Mouse (Mus musculus) left cerebral cortex, postnatal 25 days (tissue): Measurements from ENCODE around the gene Itga4. TPM values are rescaled to one million over a fixed set of nuclear protein-coding genes. Genes with fewer than 3 reads are reported as not detected.

Experiments
- DNase-seq, 2 experiments: peaks; one replicate each; pipeline ENCODE4 v3.0.0; 2022; ENCODE audit warnings: low spot score in 2 of 2, mixed read lengths in 1 of 2
- intact Hi-C: fragments of 180-260 bp; cut with DNase I; formaldehyde crosslinking; loops from one replicate; pipeline ENCODE4 v1.15.1; 2025
- total RNA-seq, 2 experiments: library from RNA; stranded (reverse); gene quantifications; 2 replicates each; pipeline ENCODE4 v1.2.3; 2021

Itga4 gene
- total RNA-seq, 2 experiments from 2014 or later: 12.1 to 12.2 TPM

DNA sequence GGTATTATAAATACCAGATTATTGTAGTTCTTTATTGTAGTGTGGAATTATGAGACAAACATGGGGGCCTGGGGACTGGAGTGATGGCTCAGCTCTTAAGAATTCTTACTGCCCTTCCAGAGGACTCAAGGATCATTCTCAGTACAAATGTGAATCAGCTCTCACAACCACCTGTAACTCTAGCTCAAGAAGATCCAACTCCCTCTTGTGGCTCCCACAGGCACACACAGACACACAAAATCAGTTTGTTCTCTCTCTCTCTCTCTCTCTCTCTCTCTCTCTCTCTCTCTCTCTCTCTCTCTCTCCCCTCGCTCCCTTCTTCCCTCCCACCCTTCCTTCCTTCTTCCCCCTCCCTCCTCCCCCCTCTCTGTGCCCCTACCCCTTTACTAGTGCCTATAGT, 80.9 kb downstream of the Itga4 start:
- intact Hi-C loops: no loop called here
- no peak for DNase-seq

DNA sequence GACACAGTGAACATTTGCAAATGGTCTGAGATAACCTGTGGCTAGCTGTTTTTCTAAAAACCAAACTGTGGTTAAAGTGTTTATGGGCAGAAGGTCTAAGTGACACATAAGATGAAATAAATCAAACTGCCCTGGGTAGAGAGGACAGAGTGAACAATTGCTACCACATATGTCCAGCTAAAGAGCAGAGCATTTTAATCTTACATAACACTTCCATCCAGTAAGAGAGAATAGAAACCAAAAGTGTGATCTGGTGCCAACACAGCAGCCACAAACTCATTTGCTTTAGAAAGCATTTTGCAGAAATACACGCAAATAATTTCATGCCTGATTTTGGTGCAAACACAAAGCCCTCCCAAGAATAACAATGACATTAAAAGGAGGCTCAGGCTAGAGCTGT, 83.8 kb downstream of the Itga4 start:
- intact Hi-C loops: no loop called here
- no peak for DNase-seq

DNA sequence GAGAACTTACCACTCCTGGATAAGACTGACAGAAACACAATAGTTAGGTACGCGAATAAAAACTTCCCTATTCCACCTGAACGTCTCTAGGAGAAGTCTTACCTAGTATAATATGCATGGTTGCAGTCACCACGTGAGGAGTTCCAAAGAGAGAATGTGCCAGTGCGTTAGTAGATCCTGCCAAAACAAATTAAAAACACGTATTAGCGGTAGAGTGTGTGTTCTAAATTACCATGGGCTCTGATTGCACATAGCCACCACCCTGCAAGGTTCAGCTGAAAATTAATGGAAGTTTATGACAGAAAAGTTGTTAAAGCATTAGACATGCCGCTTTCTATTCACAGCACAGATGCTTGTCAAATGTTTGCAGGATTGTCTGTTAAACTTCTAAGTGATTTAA, 87.9 kb downstream of the Itga4 start:
- no peak for DNase-seq
- intact Hi-C loops: no loop called here

DNA sequence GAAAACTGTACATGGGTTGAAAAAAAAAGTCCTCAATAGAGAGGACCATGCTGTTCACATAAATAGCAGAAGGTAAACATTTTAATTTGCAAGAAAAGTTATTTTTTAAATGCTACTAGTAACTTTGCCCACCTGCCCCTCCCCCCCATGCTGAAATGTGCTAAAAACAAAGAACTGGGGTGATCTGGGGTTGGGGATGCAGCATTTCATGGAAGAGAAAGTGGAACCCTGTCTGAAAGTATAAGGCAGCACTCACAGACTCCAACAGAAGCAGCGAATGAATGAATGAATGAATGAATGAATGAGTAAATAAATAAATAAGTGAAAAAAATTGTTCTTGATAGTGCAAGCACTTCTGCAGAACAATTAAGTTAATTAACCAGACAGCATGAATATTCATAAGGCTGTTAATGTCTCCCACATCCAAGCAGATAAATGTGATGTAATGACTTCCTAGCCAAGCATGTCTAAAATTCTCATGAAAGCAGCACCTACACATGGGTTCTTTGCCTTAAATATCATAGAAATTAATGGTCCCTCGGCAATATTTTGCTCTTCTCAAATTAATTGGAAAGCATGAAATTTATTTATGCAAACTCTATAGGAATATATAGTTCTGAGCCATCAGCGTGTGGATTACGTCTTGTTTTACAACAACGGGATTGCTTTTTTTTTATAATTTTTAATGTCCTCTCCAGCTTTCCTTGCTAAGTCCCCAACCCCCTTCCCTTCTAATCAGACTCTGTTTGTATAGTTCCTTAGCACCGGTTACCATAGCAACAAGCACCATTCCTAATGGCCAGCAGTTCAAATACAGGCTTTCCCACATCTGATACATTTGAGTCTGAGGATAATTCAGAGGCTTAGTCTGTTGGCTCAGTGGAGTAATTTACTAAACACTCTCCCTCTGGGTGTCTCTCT, 96.2 kb downstream of the Itga4 start:
- intact Hi-C loops: no loop called here
- DNase-seq: no peak

DNA sequence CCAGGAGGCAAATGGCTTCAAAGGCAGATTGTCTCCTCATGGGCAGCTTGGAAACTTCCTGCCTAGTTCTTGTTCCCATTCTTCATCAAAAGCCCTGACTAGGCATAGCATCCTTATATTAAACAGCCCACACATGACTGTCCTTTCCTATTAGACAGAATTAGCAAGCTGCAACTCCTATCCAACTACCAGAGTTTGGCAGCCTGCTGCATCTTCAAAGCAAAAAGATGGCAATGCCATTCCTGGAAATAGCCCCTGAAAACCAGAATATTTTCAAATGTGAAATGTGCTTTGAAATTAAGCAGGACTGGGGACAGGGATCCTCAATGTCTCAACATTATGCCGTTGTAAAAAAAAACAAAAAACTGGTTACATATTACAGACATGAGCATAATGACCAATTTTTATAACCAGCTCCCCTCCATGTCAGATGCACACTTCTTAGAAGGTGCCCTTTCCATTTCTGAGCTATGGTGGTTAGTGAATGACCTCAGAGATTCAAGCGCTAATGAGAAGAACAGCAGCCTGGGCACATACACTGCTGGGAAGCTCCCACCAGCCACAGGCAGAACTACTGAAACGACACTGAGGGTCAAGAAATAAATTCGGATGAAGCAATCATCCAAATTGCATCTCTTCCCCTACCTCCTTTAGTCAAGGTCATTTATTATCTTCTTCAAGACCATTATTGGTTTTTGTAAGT, 97.0 kb downstream of the Itga4 start:
- DNase-seq: no peak
- intact Hi-C loops: no loop called here

DNA sequence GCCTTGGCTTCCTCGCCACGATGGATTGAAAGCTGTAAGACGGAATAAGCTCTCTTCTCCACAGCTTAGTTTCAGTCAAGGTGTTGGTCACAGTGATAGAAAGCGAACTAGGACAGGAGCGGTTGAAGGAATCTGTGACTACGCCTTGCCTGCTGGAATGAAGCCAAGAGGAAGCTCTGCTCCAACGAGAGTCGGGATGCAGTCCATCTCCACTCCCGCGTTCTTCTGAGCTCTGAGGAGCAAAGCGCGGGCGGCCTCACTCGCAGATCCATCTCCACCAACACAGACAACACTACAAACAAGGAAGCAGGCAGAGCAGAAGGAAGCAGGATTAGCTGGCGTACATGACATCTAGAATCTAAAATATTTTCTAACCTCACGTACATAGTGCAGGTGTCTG, 99.5 kb downstream of the Itga4 start:
- intact Hi-C loops: loop anchor here (2.0 to 5.0 kb wide), 2 partner anchors 46 to 103 kb away; partner anchors contain the start of genes Cerkl and Neurod1
- DNase-seq: peak in 1 of 2 experiments; percentile 79

DNA sequence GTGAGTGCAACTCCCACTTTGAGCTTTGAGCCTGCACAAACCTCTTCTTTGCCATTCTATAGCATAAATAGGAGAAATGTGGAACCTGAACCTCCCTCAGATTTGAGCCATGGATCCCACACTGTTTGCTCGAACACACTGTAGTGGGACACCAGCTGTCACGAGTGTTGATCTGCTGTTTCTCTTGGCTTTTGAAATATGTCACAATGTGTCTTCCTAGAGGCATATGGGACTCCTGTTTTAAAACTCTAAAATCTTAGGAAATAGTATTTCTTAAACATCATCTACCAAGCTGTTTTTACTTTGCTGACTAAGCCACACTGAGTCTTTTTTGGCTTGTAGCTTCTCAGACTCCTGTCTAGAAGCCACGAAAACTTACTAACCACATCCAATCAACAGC, 102.6 kb downstream of the Itga4 start:
- peak; percentile 20 to 68 for DNase-seq
- intact Hi-C loops: loop anchor here (5.0 kb wide), 1 partner anchor 99 kb away; the partner anchor contains the start of genes Cerkl and Neurod1

DNA sequence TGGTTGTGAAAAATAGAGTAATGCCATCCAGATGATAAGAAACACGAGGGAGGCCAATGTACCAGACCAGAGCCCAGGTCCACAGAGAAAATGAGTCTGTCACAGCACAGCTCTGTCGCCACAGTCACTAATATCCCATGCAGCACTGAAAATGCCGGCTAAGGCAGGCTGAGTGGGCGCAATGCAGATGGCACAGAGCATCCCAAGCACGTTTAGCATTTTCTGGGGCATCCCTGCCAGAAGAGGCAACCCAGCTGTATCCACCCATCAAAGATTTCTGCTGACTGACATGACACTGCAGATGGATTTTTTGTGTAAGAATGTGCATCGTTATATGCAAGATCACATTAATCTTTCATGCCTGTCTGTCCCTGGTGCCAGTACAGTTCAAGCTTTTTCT, 106.8 kb downstream of the Itga4 start:
- intact Hi-C loops: no loop called here
- peak; percentile 35 to 74 for DNase-seq

DNA sequence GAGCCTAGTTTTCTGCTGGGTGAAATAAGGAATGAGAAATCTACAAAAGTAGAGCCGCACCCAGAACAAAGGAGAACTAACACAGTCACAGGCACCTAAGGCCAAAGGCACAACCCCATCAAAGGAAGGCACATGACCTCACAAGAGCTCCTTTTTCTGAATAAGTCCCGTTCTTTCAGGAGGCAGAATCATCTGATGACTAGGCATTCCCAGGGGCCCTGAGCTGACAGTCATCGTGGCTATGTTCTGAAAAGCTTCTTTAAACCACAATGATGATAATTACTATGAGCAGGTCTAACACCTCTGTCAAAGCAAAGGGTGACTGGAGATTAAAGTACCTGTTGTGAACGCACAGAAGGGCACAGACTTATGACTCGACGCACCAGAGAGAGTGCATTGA, 108.7 kb downstream of the Itga4 start:
- no peak for DNase-seq
- intact Hi-C loops: no loop called here

DNA sequence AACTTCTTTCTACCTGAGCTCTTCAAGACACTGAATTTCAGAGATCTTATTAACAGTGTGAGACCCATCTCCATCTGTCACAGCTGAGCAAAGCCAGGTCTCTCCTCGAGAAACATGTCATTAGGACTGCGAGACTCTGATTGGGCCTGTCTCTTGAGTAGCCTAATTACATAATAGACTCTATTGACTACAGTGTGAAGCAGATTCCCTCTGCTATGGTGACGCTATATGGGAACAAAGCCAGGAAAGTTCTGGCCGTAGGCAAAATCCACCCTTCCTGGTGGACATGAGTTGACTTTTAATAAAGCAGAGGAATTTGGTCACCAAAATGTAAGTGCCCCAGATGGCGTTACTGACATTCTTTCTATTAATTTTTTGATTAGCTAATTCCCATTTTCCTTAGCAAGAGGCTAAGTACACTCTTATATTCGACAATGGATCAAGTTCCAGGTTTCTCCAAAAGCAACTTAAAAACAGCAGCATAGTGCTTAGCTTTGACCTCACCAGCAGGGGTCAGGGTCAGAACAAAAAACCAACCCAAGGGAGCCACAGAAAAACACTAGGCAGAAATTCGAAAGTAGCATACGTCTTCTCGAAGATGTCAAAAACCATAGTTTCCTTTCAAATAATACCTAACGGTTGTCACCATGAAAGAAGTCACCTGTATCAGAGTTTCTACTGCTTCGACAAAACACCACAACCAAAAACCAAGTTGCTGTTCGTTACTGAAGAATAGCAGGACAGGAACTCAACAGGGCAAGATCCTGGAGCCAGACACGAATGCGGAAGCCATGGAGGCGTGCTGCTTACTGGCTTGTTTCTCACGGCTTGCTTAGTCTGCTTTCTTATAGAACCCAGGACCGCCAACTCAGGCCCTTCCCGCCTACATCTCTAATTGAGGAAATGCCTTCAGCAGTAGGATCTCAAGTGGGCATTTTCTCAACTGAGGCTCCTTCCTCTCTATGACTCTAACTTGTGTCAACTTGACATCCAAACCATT, 112.5 kb downstream of the Itga4 start:
- intact Hi-C loops: no loop called here
- DNase-seq: no peak

DNA sequence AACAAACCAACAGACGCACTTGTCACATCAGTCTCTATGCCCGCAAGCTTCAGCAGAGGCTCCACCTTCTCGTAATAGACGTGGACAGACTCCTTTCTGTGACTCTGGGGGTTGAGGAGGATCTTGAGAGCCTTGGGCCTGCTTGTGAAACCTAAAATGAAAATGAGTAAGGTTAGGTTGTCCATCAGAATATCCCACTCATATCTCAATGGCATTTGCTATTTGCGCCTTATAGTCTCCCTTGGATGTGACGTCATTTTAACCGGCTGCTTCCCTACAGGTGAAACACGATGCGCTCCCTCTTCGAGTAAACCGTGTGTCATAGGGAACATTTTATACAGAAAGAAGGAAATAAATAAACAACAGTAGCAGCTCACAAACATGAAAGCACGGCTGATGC, 113.4 kb downstream of the Itga4 start:
- intact Hi-C loops: no loop called here
- no peak for DNase-seq

DNA sequence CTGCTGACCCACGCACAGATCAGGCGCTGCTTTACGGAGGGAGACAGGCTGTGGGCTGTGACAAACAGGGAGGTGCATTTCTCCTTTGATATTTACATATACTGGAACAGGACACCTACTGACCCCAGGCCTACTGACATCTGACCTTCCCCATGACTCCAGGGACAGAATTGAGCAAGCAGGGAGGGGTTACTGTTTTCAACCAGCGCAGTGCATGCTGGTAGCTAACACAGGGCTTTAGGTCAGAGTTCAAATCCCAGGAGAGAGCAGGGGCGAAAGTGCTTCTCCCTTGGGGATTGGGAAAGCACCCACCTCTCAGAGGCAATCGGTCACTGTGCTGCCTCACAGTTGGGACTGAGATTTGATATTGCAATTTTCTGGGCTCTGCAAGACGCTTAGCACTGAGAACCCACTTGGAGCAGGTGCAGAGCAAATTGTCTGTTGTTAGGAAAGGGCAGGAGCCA, 113.9 kb downstream of the Itga4 start:
- intact Hi-C loops: no loop called here

DNA sequence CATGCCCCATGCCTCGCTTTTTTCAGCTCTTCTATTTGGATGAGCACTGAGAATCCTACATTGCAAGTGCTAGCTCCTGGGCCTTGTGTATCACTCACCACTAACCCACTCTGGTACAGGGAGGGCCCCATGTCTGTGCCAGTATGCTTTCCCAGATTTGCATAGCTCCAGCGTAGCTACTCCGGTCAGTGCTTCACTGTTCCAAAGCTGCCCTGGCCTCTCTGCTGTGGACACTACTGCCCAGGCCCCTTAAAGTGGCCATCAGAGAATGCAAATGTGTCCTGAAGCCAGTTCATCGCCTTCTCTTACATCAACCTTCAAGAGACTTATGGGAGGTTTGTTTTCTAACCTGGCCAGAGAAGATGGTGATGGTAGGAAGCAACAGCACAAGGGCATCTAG, 114.7 kb downstream of the Itga4 start:
- intact Hi-C loops: loop anchor here (5.0 to 10.0 kb wide), 2 partner anchors 127 to 415 kb away; no protein-coding TSS in a partner anchor
- no peak for DNase-seq

More for the DNA sequence above, 113.9 kb downstream of the Itga4 start:
- no peak for DNase-seq

DNA sequence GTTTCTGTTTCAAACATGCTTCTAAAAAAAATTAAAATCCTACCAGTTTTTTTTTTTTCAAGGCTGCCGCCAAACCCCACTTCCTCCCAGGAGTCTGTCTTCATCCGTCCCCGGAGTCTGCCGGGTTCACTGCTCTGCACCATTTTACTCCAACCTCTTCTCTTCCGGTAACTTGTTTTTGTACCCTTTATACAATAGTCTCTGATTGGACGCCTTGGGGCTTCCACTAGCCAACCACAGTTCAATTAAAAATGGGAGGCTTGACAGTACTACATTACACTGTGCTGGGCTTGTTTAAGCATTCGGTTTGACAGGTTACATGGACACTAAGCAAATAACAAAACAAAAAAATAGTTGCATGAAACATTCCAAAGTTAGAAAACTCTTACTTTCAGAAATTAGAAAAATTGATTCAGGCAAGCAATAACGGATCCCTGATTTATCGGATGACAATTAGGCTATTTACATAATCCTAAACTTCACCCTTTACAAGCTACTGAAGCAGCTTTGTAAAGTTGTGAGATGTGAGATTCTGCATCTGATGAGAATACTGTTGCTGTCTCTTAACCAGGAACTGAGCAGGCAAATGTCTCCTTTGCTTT, 115.6 kb downstream of the Itga4 start:
- intact Hi-C loops: loop anchor here (5.0 to 10.0 kb wide), 2 partner anchors 126 to 414 kb away; no protein-coding TSS in a partner anchor
- peak in 1 of 2 experiments; percentile 11 for DNase-seq

DNA sequence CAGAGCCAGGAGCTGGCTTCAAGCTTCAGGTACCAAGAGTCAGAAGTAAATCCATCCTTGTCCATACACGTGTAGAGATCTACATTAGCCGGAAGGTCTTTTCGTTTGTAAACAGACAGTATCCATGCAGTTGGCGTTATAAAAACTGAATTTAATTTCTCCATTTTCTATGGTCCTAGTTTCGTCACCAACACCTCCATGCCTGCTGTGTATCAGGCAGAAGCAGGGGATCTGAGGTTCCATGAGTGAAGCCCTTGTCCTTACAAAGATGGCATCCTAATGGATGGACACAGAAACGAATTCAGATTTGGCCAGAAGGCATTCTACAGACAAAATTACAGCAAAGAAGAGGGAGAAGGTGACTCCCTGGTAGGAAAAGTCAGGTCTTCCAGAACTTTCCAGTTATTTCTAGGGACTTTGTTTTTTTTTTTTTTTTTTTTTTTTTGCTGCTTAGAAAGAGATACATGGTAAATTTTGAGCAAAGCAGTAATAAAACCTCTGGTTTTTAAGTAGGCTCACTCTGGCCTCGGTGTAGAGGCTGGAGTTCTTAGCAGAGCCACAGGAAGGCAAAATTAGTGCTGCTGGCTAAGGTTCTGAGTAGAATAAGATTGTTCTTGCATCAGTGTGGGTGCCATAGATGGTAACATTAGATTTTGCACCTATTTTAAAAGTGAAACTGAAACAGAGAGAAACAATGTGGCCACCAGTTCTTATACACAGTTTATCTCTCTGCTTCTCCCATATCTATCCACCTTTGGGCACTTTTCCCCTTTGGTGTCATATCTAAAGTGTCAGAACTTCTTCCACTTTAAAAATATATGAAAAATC, 116.3 kb downstream of the Itga4 start:
- no peak for DNase-seq
- intact Hi-C loops: loop anchor here (5.0 to 10.0 kb wide), 2 partner anchors 126 to 413 kb away; no protein-coding TSS in a partner anchor

DNA sequence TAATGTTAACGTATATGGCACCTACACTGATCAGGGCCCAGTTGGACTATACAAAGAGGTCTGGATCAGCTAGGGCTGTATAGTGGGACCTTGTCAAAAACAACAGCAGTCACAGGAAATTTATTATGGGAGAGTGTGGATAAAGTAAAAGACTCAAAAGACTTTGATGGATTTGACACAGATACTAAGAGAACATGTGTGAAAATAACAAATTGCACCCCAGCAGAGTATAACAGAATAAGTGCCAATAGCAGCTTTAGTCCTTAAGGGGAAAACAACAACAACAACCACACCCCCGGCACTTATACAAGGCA, 116.9 kb downstream of the Itga4 start:
- intact Hi-C loops: loop anchor here (5.0 to 10.0 kb wide), 2 partner anchors 125 to 413 kb away; no protein-coding TSS in a partner anchor
- no peak for DNase-seq

DNA sequence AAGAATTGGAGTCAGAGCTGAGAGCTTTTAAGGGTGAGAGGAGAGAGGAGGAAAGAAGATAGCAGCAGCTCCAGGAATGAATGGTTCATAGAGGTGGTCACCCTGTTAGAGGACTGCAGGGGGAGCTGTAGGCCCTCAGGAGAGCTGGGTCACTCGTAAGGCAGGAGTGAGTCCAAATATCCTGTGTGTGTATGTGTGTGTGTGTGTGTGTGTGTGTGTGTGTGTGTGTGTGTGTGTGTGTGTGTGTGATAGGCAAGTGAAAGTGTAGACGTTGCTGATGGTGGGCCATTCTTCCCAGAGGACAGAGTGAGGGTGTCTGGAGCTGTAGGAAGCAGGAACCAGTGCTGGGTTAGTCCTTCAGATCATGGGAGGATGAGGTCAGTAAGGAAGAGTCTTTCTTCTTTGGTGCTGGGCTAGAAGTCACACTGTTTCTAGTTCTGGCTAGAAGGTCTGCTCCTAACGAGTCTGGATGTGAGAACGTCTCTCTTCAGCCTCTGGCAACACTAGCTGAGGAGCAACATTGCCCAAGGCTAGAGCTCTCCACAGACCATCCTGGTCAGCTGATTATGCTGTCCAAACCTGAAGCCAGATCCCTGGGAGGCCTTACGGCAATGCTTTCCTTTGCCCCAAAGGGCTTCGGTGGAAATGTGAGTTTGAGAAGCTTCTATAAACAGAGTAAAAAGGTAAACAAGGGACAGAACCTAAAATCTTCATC, 117.4 kb downstream of the Itga4 start:
- intact Hi-C loops: loop anchor here (5.0 to 10.0 kb wide), 2 partner anchors 125 to 412 kb away; no protein-coding TSS in a partner anchor
- DNase-seq: peak in 1 of 2 experiments; percentile 8
